Mouse (Mus musculus) E14TG2a.4 (cell line): Measurements from ENCODE around the gene 1700025C18Rik.

Source experiments
- CTCF ChIP-seq: conservative IDR thresholded peaks from 2 replicates; pipeline ENCODE4 v1.5.1; 2014; ENCODE audit warnings: low read length
- POU5F1 ChIP-seq: IDR thresholded peaks from 2 replicates; pipeline ENCODE4 v1.6.1; 2014; ENCODE audit warnings: low read length, borderline replicate concordance

DNA sequence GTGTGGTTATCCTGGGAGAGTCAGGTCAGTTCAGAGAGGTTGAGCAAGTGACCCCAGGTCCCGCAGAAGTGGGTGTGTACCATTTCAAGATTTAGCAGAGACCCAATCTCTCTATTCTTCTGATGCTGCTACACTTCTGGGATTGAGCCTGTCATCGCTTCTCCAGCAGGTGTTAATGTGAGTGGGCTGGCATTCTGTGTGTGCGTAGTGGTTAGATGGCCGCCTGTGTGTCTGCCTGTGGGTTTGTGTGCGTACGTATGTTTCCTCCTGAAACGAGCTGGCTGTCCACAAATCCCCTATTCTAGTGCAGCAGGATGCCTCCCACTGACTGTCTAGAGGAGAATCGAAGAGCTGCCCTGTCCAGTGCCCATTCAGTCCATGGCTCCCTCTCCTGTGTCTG lies 12.5 kb downstream of the 1700025C18Rik start:
- TF ChIP-seq CTCF (no peak), POU5F1 (no peak)
